ENCODE assay signal across 23 mouse cellular contexts in genomic region chr3:37614878-37615650, GRCm38 (mm10).
"Had no signal": no experiment of that assay in that cellular context is flagged by ENCODE, and none has a peak within 500 bp of the region (broad histone marks: within the 10 kb centered on the region; RNA-seq: fewer than 3 reads in every experiment).

No protein-coding gene starts in this region.

- ATAC-seq: hindbrain, postnatal 0 days; intestine, embryonic 16.5 days; liver, postnatal 0 days had no signal

- H3K9ac ChIP-seq: heart, embryonic 12.5 days; hindbrain, embryonic 13.5 days; hindbrain, embryonic 15.5 days; limb, embryonic 12.5 days; liver, embryonic 13.5 days; liver, embryonic 15.5 days; liver, postnatal 0 days had no signal

- H3K4me2 ChIP-seq: heart, embryonic 12.5 days; hindbrain, embryonic 13.5 days; hindbrain, embryonic 15.5 days; limb, embryonic 12.5 days; liver, embryonic 11.5 days; liver, embryonic 13.5 days; liver, embryonic 15.5 days had no signal

- DNase-seq: gastrocnemius, postnatal 14 days; gastrocnemius, postnatal 36 days; heart, adult 18-20 months; heart, postnatal 14 days; heart, postnatal 36 days; kidney, adult 11 months; kidney, adult 2 months; kidney, postnatal 10 days; kidney, postnatal 25 days; layer of hippocampus, adult 9-11 months; layer of hippocampus, postnatal 36 days; left cerebral cortex, postnatal 4 days; liver; liver, embryonic 13.5 days; liver, postnatal 0 days had no signal

- H3K9me3 ChIP-seq: hindbrain, embryonic 13.5 days; hindbrain, embryonic 15.5 days; liver, embryonic 13.5 days; liver, embryonic 15.5 days had no signal

- H3K27me3 ChIP-seq: heart, embryonic 12.5 days; hindbrain, embryonic 13.5 days; hindbrain, embryonic 15.5 days; limb, embryonic 12.5 days; liver, embryonic 13.5 days had no signal

- H3K4me1 ChIP-seq: heart, embryonic 12.5 days; hindbrain, embryonic 13.5 days; hindbrain, embryonic 15.5 days; liver, embryonic 15.5 days had no signal

- H3K27ac ChIP-seq: hindbrain, embryonic 13.5 days; hindbrain, embryonic 15.5 days; hindbrain, postnatal 0 days; liver, embryonic 13.5 days; liver, embryonic 15.5 days had no signal

- H3K4me3 ChIP-seq: heart, embryonic 12.5 days; hindbrain, embryonic 13.5 days; hindbrain, embryonic 15.5 days; limb, embryonic 12.5 days; liver, embryonic 13.5 days; liver, embryonic 15.5 days had no signal

- H3K36me3 ChIP-seq: heart, embryonic 12.5 days; hindbrain, embryonic 13.5 days; hindbrain, embryonic 15.5 days; limb, embryonic 12.5 days; liver, embryonic 13.5 days; liver, embryonic 15.5 days had no signal
